Mouse (Mus musculus): ENCODE results near the gene Pgap3.
"Not testable (repeated sequence)": the region's sequence is repeated elsewhere in the genome, so short reads cannot be mapped to it uniquely, and the experiment has no call there.

Gene Pgap3

DNA sequence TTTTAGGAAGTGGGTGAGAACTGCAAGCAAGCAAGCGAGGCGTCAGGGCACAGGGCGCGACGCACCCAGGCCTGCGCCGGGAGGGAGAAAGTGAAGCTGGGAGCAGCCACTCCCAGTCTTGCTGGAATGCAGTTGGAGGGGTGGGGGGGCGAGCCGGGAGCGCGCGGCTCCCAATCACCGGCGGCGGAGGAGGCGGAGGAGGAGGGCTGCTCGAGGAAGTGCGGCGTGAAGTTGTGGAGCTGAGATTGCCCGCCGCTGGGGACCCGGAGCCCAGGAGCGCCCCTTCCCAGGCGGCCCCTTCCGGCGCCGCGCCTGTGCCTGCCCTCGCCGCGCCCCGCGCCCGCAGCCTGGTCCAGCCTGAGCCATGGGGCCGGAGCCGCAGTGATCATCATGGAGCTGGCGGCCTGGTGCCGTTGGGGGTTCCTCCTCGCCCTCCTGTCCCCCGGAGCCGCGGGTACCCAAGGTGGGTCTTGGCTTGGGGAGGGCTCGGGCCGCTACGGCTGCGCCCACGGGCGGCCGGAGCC, 12.0 kb upstream of the Pgap3 start, which contains the start of gene Erbb2:
Gene Erbb2 (plus strand): TSS at position 198 of the 524 bp plus-strand sequence.
- DNase-seq (ENCODE audit: low spot score) = no peak

DNA sequence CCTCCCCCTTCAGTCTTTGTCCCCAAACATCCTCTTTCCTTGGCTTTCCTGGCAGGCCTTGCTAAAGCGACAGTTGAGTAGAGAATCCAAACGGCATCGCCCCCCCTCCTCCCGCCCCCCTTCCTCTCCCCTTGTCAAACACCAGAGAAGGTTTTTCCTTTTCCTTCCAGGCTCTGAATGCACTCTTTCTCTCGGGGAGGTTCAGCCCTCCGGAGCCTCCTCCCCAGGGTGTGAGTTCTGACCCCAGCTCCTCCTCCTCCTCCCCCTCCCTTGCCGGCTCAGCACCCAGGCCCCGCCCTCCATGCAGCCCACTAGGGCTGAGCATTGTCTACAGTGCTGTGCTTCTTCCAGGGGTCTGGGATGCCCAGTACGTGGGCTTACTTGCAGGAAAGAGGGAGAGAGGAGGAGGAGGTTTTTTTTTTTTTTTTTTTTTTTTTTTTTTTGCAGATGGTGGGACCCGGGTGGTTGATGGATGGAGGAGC, 9.1 kb upstream of the Pgap3 start:
- no peak for DNase-seq (ENCODE audit: low spot score)

DNA sequence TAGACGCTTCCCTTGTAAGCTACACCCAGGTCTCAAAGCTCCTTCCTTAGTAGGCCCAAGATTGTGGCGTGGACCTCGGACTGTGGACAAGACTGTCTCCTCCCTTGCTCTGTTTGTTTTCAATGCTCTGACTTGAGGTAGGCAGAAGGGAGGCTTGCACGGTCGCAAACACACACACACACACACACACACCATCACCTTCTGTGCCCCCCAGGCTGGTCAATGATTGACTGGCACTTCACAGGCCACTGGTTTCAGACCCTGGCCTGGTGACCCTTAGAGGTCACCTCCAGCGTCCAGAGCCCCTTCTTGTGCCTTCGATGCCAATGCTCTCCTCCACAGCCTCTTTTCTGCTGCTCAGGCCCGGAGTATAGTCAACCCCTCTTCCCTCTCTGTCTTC, 8.6 kb upstream of the Pgap3 start:
- DNase-seq (ENCODE audit: low spot score) = no peak

DNA sequence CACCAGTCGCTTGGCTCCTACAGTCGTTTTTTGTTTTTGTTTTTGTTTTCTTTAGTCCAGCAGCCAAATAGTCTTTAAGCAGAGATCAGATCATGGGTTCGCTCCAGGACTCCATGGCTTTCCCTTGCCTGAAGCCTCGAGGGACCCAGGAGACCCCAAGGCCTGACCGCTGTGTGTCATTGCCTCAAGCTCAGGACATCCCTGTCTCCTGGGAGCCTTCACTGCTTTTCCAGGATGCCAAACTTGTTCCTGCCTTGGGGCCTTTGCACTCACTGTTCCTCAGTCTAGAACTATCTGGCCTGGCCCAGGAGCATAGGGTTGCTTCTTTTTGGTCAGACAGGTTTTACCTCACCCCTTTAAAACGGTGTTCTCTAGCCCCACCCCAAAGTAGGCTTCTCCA, 6.3 kb upstream of the Pgap3 start:
- DNase-seq (ENCODE audit: low spot score) = no peak

DNA sequence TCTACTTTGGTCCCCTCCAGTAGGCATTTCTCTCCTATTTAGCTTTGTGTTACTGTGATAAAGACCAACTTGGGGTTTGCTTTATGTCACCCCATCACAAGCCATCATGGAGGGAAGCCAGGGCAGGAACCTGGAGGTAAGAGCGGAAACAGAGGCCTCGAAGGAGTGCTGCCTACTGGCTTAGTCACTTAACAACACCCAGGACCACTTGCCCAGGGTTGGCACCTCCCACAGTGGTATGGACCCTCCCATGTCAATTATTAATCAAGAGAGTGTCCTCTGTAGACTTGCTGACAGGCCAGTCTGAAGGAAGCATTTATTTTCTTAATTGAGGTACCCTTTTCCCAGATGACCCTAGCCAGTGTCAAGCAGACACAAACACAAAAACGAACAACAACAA, 526 bp upstream of the Pgap3 start:
- DNase-seq (ENCODE audit: low spot score) = no peak

DNA sequence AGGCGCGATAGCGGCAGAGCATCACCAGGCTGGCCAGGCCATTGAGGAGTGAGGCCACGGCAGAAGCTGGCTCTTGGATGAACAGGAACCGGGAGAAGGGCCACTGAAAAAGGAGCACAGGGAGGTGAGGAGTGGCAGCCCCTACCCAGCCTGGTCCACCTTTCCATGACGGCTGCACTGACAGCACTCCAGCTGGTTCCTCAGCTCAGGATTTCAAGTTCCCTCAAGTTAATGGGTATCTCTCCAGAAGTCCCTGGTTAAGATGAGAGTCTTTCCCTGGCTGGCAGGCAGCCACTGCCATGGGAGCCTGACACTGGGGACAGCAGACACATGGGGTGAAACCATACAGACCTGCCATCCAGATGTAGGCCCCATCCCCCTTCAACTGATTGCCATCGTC, 2.3 kb downstream of the Pgap3 start:
- no peak for DNase-seq (ENCODE audit: low spot score)

DNA sequence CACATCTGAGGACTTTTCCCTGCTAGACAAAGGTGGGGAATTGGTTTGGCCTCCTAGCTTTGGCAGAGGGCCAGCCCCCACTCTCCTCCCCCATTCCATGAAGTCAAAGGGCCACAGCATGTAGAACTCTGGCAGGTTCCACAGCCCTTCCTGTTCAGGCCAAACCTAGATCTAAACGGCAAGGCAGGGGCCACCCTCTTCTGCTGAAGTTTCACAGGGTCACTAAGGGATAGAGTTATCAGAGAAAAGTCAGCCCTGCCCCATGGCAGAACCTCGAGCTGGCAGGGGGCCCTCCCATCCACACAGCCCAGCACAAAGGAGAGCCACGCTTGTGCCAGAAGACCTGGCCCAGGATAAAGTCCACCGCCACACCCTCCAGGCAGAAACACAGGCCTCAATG, 5.2 kb downstream of the Pgap3 start:
- DNase-seq (ENCODE audit: low spot score) = no peak

DNA sequence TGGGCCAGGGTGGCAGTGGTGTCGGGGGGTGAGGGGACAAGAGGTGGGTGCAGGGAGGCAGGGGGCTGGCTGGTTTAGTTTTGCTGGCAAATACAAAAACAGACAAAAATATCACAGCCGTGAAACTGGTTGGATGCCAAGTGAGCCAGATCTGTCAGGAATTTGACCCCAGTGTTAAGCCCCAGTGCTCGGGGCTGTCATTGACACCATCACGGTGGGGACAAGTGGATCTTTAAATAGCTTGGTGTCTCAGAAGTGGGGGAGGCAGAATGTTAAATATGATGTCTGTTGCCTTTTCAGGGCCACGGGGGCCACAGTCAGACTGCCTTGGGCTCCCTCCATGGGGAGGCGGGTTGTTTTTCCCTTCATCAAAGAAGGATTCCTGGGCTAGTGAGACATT, 6.0 kb downstream of the Pgap3 start:
- no peak for DNase-seq (ENCODE audit: low spot score)

DNA sequence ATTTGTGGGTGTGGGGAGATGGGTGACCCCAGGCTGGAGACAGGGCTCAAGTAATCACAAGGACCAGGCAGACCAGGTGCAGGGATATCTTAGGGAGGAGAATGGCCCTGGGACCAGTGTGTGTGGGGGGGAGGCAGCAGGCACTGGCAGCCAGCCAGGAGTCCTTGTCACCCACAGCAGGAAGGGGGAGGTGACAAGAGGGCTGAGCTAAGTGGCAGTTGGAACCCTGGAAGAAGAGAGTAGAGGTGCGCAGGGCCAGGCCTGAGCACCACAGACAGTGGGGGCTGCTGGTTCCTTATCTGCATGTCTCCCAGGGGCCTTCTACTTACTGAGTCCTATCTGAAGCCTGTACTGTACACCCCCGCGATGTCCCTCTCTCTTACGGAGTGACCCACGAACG, 7.0 kb downstream of the Pgap3 start:
- DNase-seq (ENCODE audit: low spot score) = peak; percentile 66

DNA sequence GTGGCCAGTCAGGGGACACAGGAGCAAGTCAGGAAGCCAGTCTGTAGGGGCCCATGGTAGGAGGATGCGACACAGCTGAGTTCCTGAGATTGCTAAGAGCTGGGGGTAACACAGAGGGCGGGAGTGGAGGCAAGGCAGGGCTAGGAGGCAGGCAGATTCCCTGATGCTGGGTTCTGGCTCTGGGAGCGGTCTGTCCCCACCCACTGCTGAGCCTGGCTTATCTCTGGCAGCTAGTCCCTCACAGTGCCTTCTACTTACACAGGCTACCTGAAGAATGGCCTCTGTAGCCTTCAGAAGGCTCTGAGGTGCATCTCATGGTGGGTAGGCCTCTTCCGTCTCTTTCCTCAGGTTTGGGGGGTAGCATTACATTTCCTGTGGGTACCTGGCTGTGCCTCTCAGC, 7.6 kb downstream of the Pgap3 start:
- peak; percentile 76 for DNase-seq (ENCODE audit: low spot score)

DNA sequence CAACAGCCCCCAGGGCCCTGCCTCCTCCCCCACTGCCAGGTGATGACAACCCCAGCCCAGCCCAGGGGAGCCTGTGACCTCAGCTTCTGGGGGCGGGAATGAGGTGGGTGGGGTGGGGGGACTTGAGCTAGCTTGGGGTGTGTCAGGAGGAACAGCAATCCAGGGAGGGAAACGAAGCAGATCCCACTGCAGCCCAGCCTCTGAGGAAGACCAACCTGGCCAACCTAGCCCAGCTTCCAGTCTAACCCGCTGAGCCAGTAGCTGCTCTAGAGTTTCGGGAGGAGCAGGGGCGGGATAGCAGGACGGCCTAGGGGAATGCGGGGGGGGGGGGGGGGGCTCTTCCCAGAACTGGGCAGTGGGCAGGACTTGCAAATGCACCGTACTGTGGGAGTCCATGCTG, 8.3 kb downstream of the Pgap3 start:
- DNase-seq (ENCODE audit: low spot score) = no peak

DNA sequence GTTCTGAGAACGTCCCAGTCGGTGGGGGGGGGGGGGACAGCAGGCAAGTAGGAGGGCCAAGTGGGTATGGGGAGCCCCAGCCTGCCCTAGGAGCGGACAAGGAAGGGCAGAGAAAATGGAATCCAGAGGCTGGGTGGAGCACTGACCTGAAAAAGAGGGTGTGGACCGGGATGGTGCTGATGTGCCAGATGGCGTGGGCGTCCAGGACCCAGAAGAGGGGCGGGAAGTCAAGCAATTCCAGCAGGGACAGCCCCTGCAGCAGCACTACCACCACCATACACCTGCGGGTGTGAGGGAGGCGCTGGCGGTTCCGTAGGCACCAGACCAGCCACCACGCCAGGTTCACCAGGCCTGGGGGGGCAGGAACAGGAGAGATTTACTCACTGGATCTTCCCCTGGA, 10.1 kb downstream of the Pgap3 start:
- no peak for DNase-seq (ENCODE audit: low spot score)

DNA sequence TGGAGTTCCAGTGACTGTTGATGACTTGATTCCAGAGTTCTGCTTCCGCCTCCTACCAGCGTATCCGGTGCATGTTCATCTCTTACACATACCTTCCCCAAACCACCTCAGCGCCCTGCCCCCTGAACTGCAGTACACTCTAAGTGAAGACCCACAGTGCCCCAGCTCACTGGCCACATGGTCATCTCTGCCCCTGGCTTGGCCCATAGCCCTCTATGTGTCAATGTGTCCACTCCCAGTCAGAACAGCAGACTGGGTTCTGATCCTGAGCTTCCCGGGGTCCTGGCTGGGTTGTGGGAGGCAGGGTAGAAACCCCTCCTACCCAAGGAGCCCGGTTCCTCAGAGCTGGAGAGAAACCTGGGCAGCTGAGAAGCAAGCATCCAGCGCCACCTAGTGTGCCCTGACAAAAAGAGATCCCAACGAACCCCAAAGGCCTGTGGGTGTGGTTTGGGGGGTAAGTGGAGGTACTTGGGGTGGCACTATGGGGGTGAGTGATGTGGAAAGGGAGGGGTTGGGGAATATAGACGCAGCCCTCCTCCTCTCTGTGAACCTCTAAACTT, 11.0 kb downstream of the Pgap3 start:
- DNase-seq (ENCODE audit: low spot score) = no peak

DNA sequence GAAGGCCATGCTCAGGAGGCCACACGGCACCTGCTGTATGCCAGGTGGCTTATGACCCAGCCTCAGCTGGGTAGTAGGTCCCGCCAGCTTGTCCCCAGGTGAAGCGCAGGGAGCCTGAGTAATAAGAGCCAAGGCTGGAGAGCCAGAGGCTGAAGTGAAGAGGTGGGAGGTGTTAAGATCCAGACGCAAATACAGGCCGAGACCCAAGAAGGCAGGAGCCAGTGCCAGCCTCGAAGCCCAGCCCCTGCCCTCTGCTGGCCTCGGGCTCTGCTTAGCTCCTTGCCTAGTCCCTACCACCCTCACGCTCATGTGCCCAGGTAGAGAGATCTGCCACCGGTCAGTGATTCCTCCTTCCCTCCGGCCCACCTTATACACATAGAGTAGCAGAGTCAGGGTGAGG, 12.0 kb downstream of the Pgap3 start:
- DNase-seq (ENCODE audit: low spot score) = no peak

DNA sequence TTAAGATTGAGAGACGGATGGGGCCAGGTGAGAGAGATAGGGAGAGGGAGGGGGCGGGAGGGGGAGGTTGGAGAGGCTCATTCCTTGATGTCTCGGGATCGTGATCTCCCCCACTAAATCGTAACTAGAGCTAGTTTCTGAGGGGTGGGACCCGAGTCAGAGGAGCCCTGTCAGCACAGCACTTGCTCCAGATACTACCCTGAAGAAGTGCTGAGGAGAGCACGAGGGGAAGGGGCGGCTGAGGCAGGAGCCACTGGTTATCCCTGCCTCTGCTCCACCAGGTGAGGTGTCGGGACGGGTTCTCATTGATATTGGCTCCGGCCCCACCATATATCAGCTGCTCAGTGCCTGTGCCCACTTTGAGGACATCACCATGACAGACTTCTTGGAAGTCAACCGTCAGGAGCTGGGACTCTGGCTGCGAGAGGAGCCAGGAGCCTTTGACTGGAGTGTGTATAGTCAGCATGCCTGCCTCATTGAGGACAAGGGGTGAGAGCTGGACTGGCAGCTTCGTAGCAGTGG, 13.2 kb downstream of the Pgap3 start:
- DNase-seq (ENCODE audit: low spot score) = no peak

DNA sequence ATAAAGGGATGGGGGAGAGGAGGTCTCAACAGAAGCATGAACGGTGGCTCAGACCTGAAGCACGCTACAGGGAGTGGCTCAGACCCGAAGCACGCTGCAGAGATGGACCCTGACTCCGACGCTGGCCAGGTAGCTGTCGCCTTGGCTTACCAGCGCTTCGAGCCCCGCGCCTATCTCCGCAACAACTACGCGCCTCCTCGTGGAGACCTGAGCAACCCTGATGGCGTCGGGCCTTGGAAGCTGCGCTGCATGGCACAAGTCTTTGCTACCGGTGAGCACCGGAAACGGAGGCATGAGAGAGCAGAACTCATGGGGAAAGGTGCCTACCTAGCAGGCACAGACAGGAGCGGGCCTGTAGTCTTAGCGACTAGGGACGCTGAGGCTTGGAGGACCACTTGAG, 13.7 kb downstream of the Pgap3 start:
- DNase-seq (ENCODE audit: low spot score) = no peak

DNA sequence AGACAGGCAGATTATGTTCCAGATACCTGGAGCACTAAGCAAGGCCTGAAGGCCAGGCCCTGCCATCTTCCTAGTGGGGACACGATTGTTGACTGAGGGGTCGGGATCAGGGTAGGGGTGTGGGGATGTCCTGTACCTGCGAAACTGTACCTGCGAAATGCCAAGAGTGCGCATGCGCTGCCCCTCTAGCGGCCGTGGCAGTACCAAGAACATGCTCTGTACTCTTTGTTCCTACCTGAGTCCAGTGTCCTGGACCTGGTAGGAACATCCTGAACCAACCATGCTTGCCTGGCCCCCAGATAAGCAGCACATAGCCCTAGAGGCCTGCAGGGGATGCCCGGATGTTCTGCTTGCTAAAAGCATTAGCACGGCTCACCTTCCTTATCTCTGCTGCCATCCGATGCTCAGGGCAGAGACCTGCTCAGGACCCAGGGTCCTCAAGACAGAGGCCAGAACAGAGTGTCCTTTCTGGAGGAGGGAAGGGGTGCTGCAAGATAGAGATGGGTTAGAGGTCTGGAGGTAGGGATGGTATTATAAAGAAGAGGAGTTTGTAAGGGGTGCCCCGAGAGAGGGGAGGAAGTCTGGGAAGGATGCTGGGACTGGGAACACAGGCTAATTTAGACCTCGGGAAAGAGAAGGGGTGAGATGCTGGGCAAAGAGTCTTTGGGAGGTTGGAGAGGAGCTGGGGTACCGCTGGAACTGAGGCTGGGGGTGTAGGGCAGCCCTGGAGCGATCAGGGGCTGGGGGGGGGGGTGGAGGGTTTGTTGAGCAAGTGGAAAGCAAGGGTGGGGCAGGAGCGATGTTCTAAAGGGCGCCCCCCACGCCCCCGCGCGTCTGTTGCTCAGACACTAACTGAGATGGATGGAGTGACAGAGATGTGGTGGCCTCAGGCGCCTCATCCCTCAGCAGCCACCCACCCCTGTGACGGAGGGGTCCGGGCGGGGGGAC, 14.4 kb downstream of the Pgap3 start, which contains the start of gene Pnmt:
Gene Pnmt (plus strand): TSS at position 813 of the 948 bp plus-strand sequence.
- no peak for DNase-seq (ENCODE audit: low spot score)

DNA sequence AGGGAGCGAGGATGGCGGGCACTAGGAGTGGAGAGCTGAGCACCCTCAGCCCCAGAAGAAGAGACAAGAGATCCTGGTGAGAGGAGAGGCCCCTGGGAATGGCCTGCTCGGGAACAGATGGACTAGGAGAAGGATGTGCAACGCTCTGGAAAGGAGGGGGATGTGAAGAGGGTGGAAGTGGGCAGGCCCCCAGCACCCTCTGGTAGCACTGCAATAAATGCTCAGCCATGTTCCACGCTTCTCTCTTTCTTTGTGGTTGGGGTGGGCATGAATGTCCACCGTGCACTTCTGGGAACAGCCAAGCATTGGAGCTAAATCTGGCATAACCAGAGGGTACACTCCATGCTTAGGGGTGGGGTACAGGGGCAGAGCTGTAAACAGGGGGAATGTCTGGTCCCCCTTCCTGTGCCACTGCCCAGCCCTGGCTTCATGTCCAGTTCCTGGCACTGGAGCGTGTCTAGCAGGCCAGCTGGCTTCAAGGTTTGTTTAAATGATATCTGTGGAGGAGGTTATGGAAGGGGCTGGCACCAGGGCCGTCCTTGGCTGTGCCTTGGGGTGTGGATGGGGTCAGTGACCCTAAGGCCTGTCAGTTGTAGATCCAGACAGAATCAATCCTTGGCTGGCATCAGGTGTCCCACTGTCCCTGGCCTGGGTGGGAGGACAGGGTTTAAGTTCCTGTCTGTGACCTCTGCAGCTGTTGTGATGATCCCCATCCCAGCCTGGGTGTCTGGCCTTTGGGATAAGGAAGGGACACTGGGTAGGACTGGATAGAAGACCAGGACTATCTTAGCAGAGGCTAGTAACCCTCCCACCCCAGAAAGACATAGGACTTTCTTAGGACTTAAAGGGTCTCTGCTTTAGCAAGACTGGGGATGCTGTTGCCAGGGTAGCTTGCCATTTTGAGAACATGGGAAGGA, 15.3 kb downstream of the Pgap3 start:
- no peak for DNase-seq (ENCODE audit: low spot score)

DNA sequence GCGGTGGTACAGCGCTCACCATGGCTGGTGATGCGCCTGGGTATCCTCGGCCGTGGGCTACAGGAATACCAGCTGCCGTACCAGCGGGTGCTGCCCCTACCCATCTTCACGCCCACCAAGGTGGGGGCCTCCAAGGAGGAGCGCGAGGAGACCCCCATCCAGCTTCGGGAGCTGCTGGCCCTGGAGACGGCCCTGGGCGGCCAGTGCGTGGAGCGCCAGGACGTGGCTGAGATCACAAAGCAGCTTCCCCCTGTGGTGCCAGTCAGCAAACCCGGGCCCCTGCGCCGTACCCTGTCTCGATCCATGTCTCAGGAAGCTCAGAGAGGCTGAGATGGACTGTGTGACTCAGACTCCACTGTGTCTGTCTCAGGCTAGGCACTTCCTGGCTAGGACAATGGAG, 16.1 kb downstream of the Pgap3 start:
- DNase-seq (ENCODE audit: low spot score) = no peak

DNA sequence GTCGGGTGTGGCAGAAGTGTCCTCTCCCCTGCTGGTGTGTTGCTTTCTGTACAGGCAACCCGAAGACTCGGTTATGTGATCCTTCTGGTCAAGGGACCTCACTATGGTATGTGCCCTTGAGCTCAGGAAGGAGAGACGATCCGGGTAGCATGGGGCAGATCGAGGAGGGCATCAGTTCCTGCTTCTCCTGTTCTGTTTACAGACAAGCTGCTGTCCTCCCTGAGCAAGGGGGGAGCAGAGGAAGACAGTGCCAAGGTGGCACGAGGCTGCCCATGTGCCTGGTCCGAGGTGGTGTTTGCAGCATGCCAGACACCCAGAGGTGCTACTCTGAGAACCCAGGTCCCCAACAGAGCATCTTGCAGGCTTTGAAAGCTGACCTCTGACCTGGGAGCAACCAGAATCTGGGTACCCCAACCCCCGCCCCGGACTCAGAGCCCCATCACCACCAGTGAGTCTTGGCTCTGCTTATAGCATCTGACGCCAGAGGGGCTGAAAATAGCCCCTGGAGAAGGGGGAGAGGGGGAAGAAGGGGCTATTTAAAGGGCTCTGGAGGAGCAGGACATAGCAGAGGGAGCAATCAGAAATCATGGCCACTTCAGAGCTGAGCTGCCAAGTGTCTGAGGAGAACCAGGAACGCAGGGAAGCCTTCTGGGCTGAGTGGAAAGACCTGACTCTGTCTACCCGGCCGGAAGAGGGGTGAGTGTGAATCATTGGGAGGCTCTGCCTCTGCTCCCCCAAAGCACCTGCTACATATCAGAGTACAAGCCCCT, 16.8 kb downstream of the Pgap3 start, which contains the start of gene Tcap:
Gene Tcap (plus strand): TSS at position 551 of the 770 bp plus-strand sequence.
- DNase-seq (ENCODE audit: low spot score) = no peak

DNA sequence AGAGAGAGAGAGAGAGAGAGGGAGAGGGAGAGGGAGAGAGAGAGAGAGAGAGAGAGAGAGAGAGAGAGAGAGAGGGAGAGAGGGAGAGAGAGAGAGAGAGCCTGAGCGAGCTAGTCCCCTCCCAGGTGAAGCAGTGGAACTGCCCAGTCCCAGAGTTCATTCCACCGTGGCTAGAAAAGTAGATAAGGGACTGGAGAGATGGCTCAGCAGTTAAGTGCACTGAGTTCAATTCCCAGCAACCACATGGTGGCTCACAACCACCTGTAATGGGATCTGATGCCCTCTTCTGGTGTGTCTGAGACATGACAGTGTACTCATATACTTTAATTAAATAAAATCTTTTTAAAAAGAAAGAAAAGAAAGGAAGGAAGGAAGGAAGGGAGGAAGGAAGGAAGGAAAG, 17.9 kb downstream of the Pgap3 start:
- DNase-seq (ENCODE audit: low spot score) = not testable (repeated sequence)
